Mouse (Mus musculus) heart, embryonic 15.5 days (tissue): ENCODE results near the gene Crlf3. TPM values are rescaled to one million over a fixed set of nuclear protein-coding genes. Genes with fewer than 3 reads are reported as not detected.
"Not testable (repeated sequence)": the region's sequence is repeated elsewhere in the genome, so short reads cannot be mapped to it uniquely, and the experiment has no call there.

ENCODE experiments used
- ATAC-seq: fragments of 200-750 bp; cut with Nextera tagmentation; replicated peaks from 2 replicates; pipeline ENCODE4 v1.8.0; 2017; ENCODE audit warnings: low read depth, moderate TSS enrichment; ENCODE audit not compliant: insufficient number of reproducible peaks, insufficient read depth, low FRiP score
- H3K27ac ChIP-seq: fragments of 300-500 bp; sonication (generic); 2 replicates; pipeline ENCODE4 v1.5.1; 2015; ENCODE audit warnings: mild to moderate bottlenecking, inconsistent platforms
- H3K27me3 ChIP-seq: fragments of 300-500 bp; sonication (generic); 2 replicates; pipeline ENCODE4 v1.6.1; 2015; ENCODE audit warnings: inconsistent platforms
- H3K36me3 ChIP-seq: fragments of 300-500 bp; sonication (generic); 2 replicates; pipeline ENCODE4 v1.6.1; 2015; ENCODE audit warnings: mild to moderate bottlenecking, inconsistent platforms
- H3K4me1 ChIP-seq: fragments of 300-500 bp; sonication (generic); replicated peaks from 2 replicates; pipeline ENCODE4 v1.6.1; 2015; ENCODE audit warnings: inconsistent platforms
- H3K4me2 ChIP-seq: fragments of 300-500 bp; sonication (generic); 2 replicates; pipeline ENCODE4 v1.6.1; 2015; ENCODE audit warnings: inconsistent platforms, mild to moderate bottlenecking, moderate library complexity
- H3K4me3 ChIP-seq: fragments of 300-500 bp; sonication (generic); 2 replicates; pipeline ENCODE4 v1.5.1; 2015; ENCODE audit warnings: mild to moderate bottlenecking, inconsistent platforms
- H3K9ac ChIP-seq: fragments of 300-500 bp; sonication (generic); 2 replicates; pipeline ENCODE4 v1.6.1; 2015; ENCODE audit warnings: mild to moderate bottlenecking, inconsistent platforms
- H3K9me3 ChIP-seq: fragments of 300-500 bp; sonication (generic); replicated peaks from 2 replicates; pipeline ENCODE4 v1.6.1; 2016; ENCODE audit warnings: inconsistent platforms
- WGBS: fragments of 180-500 bp; shearing (Covaris S2); methylation state at CpG from one replicate; pipeline ENCODE4 v1.1.7; 2015; ENCODE audit warnings: mixed read lengths; 5-methylcytosine and 5-hydroxymethylcytosine counted together
- polyA plus RNA-seq: library from polyadenylated mRNA; unstranded; fragments of >200 nt; fragmentation: Nextera tagmentation; extraction: Ambion mirVana; gene quantifications from 2 replicates; pipeline ENCODE4 v1.2.1, GENCODE M21; 2015

The Crlf3 gene
- polyA plus RNA-seq, 1 experiment from 2014 or later = 29.2 TPM

- Histone ChIP-seq H3K27ac (peak overlapping the region; percentile 99), H3K4me1 (peaks cover 20% of the 10 kb centered on the region), H3K9ac (no peak overlapping the region), H3K4me3 (peak overlapping the region; percentile 100; the same call in 1 of the 2 replicates), H3K36me3 (no peaks in the 10 kb centered on the region), H3K27me3 (no peaks in the 10 kb centered on the region), H3K4me2 (peak overlapping the region; percentile 68; the same call in 1 of the 2 replicates), H3K9me3 (no peaks in the 10 kb centered on the region)
- ATAC-seq = no peak
- WGBS = 64% methylated on average over 7 of the region's 7 CpGs
Measured at GRCm38 (mm10) chr11:80081786-80082319, 1.1 kb upstream of the Crlf3 start.

GRCm38 (mm10) chr11:80080381-80080825 is 388 bp downstream of the Crlf3 start:
- H3K36me3 ChIP-seq = no peaks in the 10 kb centered on the region
- peaks cover 20% of the 10 kb centered on the region for H3K4me1 ChIP-seq
- no peaks in the 10 kb centered on the region for H3K27me3 ChIP-seq
- peak overlapping the region; percentile 68 for H3K4me2 ChIP-seq
- H3K4me3 ChIP-seq = peak overlapping the region; percentile 100
- peak; percentile 40 for ATAC-seq
- H3K9me3 ChIP-seq = no peaks in the 10 kb centered on the region
- H3K27ac ChIP-seq = peak overlapping the region; percentile 99
- H3K9ac ChIP-seq = peak overlapping the region; percentile 99
- WGBS = under 1% methylated on average over 32 of the region's 32 CpGs

- no peak for ATAC-seq
- H3K27me3 ChIP-seq = no peaks in the 10 kb centered on the region
- peak overlapping the region; percentile 68 for H3K4me2 ChIP-seq
- peak overlapping the region; percentile 99 for H3K27ac ChIP-seq
- H3K4me3 ChIP-seq = peak overlapping the region; percentile 100
- no peaks in the 10 kb centered on the region for H3K9me3 ChIP-seq
- peaks cover 20% of the 10 kb centered on the region for H3K4me1 ChIP-seq
- peak overlapping the region; percentile 99 for H3K9ac ChIP-seq
- no peaks in the 10 kb centered on the region for H3K36me3 ChIP-seq
- WGBS = 42% methylated on average over 6 of the region's 6 CpGs
Measured at GRCm38 (mm10) chr11:80079751-80080150, 1.0 kb downstream of the Crlf3 start.

GRCm38 (mm10) chr11:80078831-80079230 is 2.0 kb downstream of the Crlf3 start:
- Histone ChIP-seq H3K27me3 (no peaks in the 10 kb centered on the region), H3K36me3 (no peaks in the 10 kb centered on the region), H3K4me3 (no peak overlapping the region), H3K27ac (no peak overlapping the region), H3K4me1 (peaks cover 20% of the 10 kb centered on the region), H3K9ac (no peak overlapping the region), H3K9me3 (no peaks in the 10 kb centered on the region), H3K4me2 (no peak overlapping the region)
- no peak for ATAC-seq
- WGBS = 35% methylated on average over 1 of the region's 1 CpGs

- no peak overlapping the region for H3K27ac ChIP-seq
- H3K9me3 ChIP-seq = no peaks in the 10 kb centered on the region
- no peak for ATAC-seq
- no peak overlapping the region for H3K9ac ChIP-seq
- no peak overlapping the region for H3K4me2 ChIP-seq
- peaks cover 20% of the 10 kb centered on the region for H3K4me1 ChIP-seq
- no peak overlapping the region for H3K4me3 ChIP-seq
- no peaks in the 10 kb centered on the region for H3K36me3 ChIP-seq
- no peaks in the 10 kb centered on the region for H3K27me3 ChIP-seq
- WGBS = 68% methylated on average over 14 of the region's 14 CpGs
Measured at GRCm38 (mm10) chr11:80077784-80078545, 2.8 kb downstream of the Crlf3 start.

GRCm38 (mm10) chr11:80075608-80076277 is 5.0 kb downstream of the Crlf3 start:
- H3K9me3 ChIP-seq = no peaks in the 10 kb centered on the region
- no peaks in the 10 kb centered on the region for H3K27me3 ChIP-seq
- no peaks in the 10 kb centered on the region for H3K36me3 ChIP-seq
- no peak overlapping the region for H3K9ac ChIP-seq
- H3K4me3 ChIP-seq = no peak overlapping the region
- no peak overlapping the region for H3K4me2 ChIP-seq
- ATAC-seq = no peak
- no peak overlapping the region for H3K27ac ChIP-seq
- WGBS = 86% methylated on average over 5 of the region's 5 CpGs
- H3K4me1 ChIP-seq = peaks cover 11% of the 10 kb centered on the region; the same call in 1 of the 2 replicates

GRCm38 (mm10) chr11:80072365-80072764 is 8.4 kb downstream of the Crlf3 start:
- Histone ChIP-seq H3K9me3 (no peaks in the 10 kb centered on the region), H3K9ac (no peak overlapping the region), H3K27me3 (no peaks in the 10 kb centered on the region), H3K36me3 (no peaks in the 10 kb centered on the region), H3K4me2 (no peak overlapping the region), H3K27ac (no peak overlapping the region), H3K4me1 (no peaks in the 10 kb centered on the region), H3K4me3 (no peak overlapping the region)
- ATAC-seq = no peak
- 73% methylated on average over 3 of the region's 3 CpGs for WGBS

GRCm38 (mm10) chr11:80071039-80071438 is 9.8 kb downstream of the Crlf3 start:
- H3K4me3 ChIP-seq = no peak overlapping the region
- no peak overlapping the region for H3K4me2 ChIP-seq
- H3K4me1 ChIP-seq = no peaks in the 10 kb centered on the region
- H3K9ac ChIP-seq = no peak overlapping the region
- H3K36me3 ChIP-seq = no peaks in the 10 kb centered on the region
- no peaks in the 10 kb centered on the region for H3K9me3 ChIP-seq
- 91% methylated on average over 2 of the region's 2 CpGs for WGBS
- no peak for ATAC-seq
- no peak overlapping the region for H3K27ac ChIP-seq
- no peaks in the 10 kb centered on the region for H3K27me3 ChIP-seq

GRCm38 (mm10) chr11:80069815-80070214 is 11.0 kb downstream of the Crlf3 start:
- no peaks in the 10 kb centered on the region for H3K27me3 ChIP-seq
- H3K4me2 ChIP-seq = no peak overlapping the region
- no peak overlapping the region for H3K4me3 ChIP-seq
- WGBS = 76% methylated on average over 3 of the region's 3 CpGs
- H3K9ac ChIP-seq = no peak overlapping the region
- no peak overlapping the region for H3K27ac ChIP-seq
- no peaks in the 10 kb centered on the region for H3K36me3 ChIP-seq
- no peaks in the 10 kb centered on the region for H3K4me1 ChIP-seq
- ATAC-seq = no peak
- no peaks in the 10 kb centered on the region for H3K9me3 ChIP-seq

GRCm38 (mm10) chr11:80067558-80067957 is 13.2 kb downstream of the Crlf3 start:
- no peak overlapping the region for H3K9ac ChIP-seq
- H3K4me3 ChIP-seq = no peak overlapping the region
- no peak overlapping the region for H3K4me2 ChIP-seq
- no peak for ATAC-seq
- no peaks in the 10 kb centered on the region for H3K4me1 ChIP-seq
- no peaks in the 10 kb centered on the region for H3K27me3 ChIP-seq
- peak overlapping the region; percentile 28; the same call in 1 of the 2 replicates for H3K27ac ChIP-seq
- 74% methylated on average over 5 of the region's 5 CpGs for WGBS
- H3K9me3 ChIP-seq = no peaks in the 10 kb centered on the region
- H3K36me3 ChIP-seq = peaks cover 11% of the 10 kb centered on the region; the same call in 1 of the 2 replicates

- not testable (repeated sequence) for H3K4me1 ChIP-seq, H3K9ac ChIP-seq, H3K27ac ChIP-seq, H3K27me3 ChIP-seq, H3K9me3 ChIP-seq, H3K4me3 ChIP-seq, ATAC-seq, H3K4me2 ChIP-seq
- peaks cover 19% of the 10 kb centered on the region for H3K36me3 ChIP-seq
- 87% methylated on average over 4 of the region's 4 CpGs for WGBS
Measured at GRCm38 (mm10) chr11:80066373-80066772, 14.4 kb downstream of the Crlf3 start.
